Mouse (Mus musculus): ENCODE data around the gene Tmem205. TPM values are rescaled to one million over a fixed set of nuclear protein-coding genes. Genes with fewer than 3 reads are reported as not detected.
A peak's percentile ranks its signal among the peaks of the same experiment; 100 is the strongest.

The Tmem205 gene
- polyA plus RNA-seq, 1 experiment from 2014 or later = 42.3 TPM

DNA sequence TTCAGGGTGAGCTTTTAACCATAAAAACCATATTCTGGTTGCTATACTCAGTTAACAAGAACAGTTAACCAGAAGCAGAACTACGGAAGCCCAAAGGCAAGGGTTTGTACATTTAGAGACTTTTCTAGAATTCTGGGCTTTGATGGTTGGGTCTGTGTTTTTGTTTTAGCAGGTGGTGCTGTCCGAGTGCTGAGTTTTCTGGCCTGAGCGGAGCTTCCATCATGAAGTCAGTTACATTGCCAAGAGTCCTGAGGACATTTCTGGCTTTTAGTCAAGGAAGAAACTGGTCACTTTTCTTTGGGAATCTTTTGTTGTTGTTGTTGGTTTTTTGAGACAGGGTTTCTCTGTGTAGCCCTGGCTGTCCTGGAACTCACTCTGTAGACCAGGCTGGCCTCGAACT lies 23.3 kb downstream of the Tmem205 start:
- H3K27ac ChIP-seq = no peak overlapping the region
- ATAC-seq (ENCODE audit: low FRiP score, low read depth) = no peak
- no peaks in the 10 kb centered on the region for H3K36me3 ChIP-seq
- H3K9ac ChIP-seq = no peak overlapping the region
- 85% methylated on average over 4 of the region's 4 CpGs for WGBS
- H3K27me3 ChIP-seq (replicated peaks) = 0 out of 2 replicates have a peak, but pooled peaks cover 3% of the 10 kb centered on the region
- no peak overlapping the region for H3K4me3 ChIP-seq
- no peaks in the 10 kb centered on the region for H3K9me3 ChIP-seq
- H3K4me1 ChIP-seq = no peaks in the 10 kb centered on the region
- H3K4me2 ChIP-seq (replicated peaks) = no peak overlapping the region

GRCm38 (mm10) chr9:21901223-21901820 lies 26.0 kb downstream of the Tmem205 start:
- WGBS = 18% methylated on average over 10 of the region's 10 CpGs
- no peak overlapping the region for H3K27ac ChIP-seq

GRCm38 (mm10) chr9:21889229-21889628 lies 38.1 kb downstream of the Tmem205 start:
- H3K9ac ChIP-seq = no peak overlapping the region
- 65% methylated on average over 3 of the region's 3 CpGs for WGBS
- no peak overlapping the region for H3K27ac ChIP-seq
- H3K4me2 ChIP-seq (replicated peaks) = no peak overlapping the region
- no peak overlapping the region for H3K4me3 ChIP-seq
- no peaks in the 10 kb centered on the region for H3K36me3 ChIP-seq
- no peaks in the 10 kb centered on the region for H3K9me3 ChIP-seq
- H3K27me3 ChIP-seq (replicated peaks) = 0 out of 2 replicates have a peak, but pooled peaks cover 2% of the 10 kb centered on the region
- no peak for ATAC-seq (ENCODE audit: low FRiP score, low read depth)
- no peaks in the 10 kb centered on the region for H3K4me1 ChIP-seq

More at GRCm38 (mm10) chr9:21901223-21901820, 26.0 kb downstream of the Tmem205 start:
- Histone ChIP-seq H3K27me3 (replicated peaks) (peaks cover 6% of the 10 kb centered on the region; the same call in 1 of the 2 replicates), H3K9ac (no peak overlapping the region), H3K4me1 (no peaks in the 10 kb centered on the region), H3K9me3 (no peaks in the 10 kb centered on the region), H3K4me2 (replicated peaks) (peak overlapping the region; percentile 52), H3K36me3 (no peaks in the 10 kb centered on the region), H3K4me3 (peak overlapping the region; percentile 32)
- peak; percentile 82 for ATAC-seq (ENCODE audit: low FRiP score, low read depth)

GRCm38 (mm10) chr9:21876601-21877000 lies 50.8 kb downstream of the Tmem205 start:
- no peaks in the 10 kb centered on the region for H3K4me1 ChIP-seq
- no peak overlapping the region for H3K4me2 ChIP-seq (replicated peaks)
- no peaks in the 10 kb centered on the region for H3K36me3 ChIP-seq
- no peaks in the 10 kb centered on the region for H3K27me3 ChIP-seq (replicated peaks)
- H3K4me3 ChIP-seq = no peak overlapping the region
- no peak overlapping the region for H3K27ac ChIP-seq
- no peak overlapping the region for H3K9ac ChIP-seq
- 58% methylated on average over 3 of the region's 3 CpGs for WGBS
- no peaks in the 10 kb centered on the region for H3K9me3 ChIP-seq
- no peak for ATAC-seq (ENCODE audit: low FRiP score, low read depth)

DNA sequence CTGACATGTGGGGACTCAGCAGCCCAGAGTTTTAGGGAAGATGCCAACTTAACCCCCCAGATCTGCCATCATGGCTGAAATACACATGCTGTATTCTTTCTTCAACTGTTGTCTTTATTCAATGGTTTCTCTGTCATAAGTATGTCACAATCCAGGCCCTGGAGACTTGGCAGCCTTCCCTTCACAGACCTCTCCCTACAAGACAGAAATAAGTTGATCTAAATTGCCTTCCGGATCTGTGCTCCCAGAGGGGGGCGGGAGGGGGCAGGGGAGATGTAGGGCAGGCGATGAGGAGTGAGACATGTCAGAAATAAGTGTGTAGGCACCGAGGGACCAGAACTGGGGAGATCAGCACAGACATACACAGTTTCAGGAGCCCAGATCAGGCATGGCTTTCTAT lies 55.2 kb downstream of the Tmem205 start:
- Histone ChIP-seq H3K9me3 (no peaks in the 10 kb centered on the region), H3K4me2 (replicated peaks) (no peak overlapping the region), H3K36me3 (no peaks in the 10 kb centered on the region), H3K4me1 (no peaks in the 10 kb centered on the region), H3K27me3 (replicated peaks) (no peaks in the 10 kb centered on the region), H3K4me3 (no peak overlapping the region), H3K27ac (no peak overlapping the region), H3K9ac (no peak overlapping the region)
- no peak for ATAC-seq (ENCODE audit: low FRiP score, low read depth)
- WGBS = 62% methylated on average over 4 of the region's 4 CpGs

Other genes with a start within 250 kb of the Tmem205 start
- gene Ldlr, start 204.1 kb downstream of the Tmem205 start, polyA plus RNA-seq (2016; fragmentation: Nextera tagmentation; extraction: Ambion mirVana) = 30.4 and 33.2 TPM in 2 replicates
- 59.9 and 73.5 TPM in 2 replicates for gene Spc24, start 167.3 kb downstream of the Tmem205 start, polyA plus RNA-seq (2016; fragmentation: Nextera tagmentation; extraction: Ambion mirVana)
- gene Kank2, start 128.8 kb downstream of the Tmem205 start, polyA plus RNA-seq (2016; fragmentation: Nextera tagmentation; extraction: Ambion mirVana) = 7.2 and 8.5 TPM in 2 replicates
- 0.53 TPM in 1 of 2 replicates, not detected in the other for gene Angptl8, start 92.0 kb downstream of the Tmem205 start, polyA plus RNA-seq (2016; fragmentation: Nextera tagmentation; extraction: Ambion mirVana)
- gene Dock6, start 74.9 kb downstream of the Tmem205 start, polyA plus RNA-seq (2016; fragmentation: Nextera tagmentation; extraction: Ambion mirVana) = 26.2 and 26.9 TPM in 2 replicates
- 19.3 and 21.3 TPM in 2 replicates for gene Rab3d, start 9.4 kb downstream of the Tmem205 start, polyA plus RNA-seq (2016; fragmentation: Nextera tagmentation; extraction: Ambion mirVana)
- gene Ccdc159, start 85 bp downstream of the Tmem205 start, polyA plus RNA-seq (2016; fragmentation: Nextera tagmentation; extraction: Ambion mirVana) = 6.4 and 6.6 TPM in 2 replicates
- 53.3 and 56.2 TPM in 2 replicates for gene Plppr2, start 9.5 kb upstream of the Tmem205 start, polyA plus RNA-seq (2016; fragmentation: Nextera tagmentation; extraction: Ambion mirVana)
- 8.1 and 9.7 TPM in 2 replicates for gene Swsap1, start 28.2 kb upstream of the Tmem205 start, polyA plus RNA-seq (2016; fragmentation: Nextera tagmentation; extraction: Ambion mirVana)
- 3.5 and 4.0 TPM in 2 replicates for gene Epor, start 36.0 kb upstream of the Tmem205 start, polyA plus RNA-seq (2016; fragmentation: Nextera tagmentation; extraction: Ambion mirVana)
- gene Rgl3, start 61.9 kb upstream of the Tmem205 start, polyA plus RNA-seq (2016; fragmentation: Nextera tagmentation; extraction: Ambion mirVana) = 2.0 and 2.8 TPM in 2 replicates
- gene Ccdc151, start 75.1 kb upstream of the Tmem205 start, polyA plus RNA-seq (2016; fragmentation: Nextera tagmentation; extraction: Ambion mirVana) = 2.7 and 3.6 TPM in 2 replicates
- gene Prkcsh, start 75.2 kb upstream of the Tmem205 start, polyA plus RNA-seq (2016; fragmentation: Nextera tagmentation; extraction: Ambion mirVana) = 104 and 109 TPM in 2 replicates
- 73.5 and 77.9 TPM in 2 replicates for gene Elavl3, start 124.5 kb upstream of the Tmem205 start, polyA plus RNA-seq (2016; fragmentation: Nextera tagmentation; extraction: Ambion mirVana)
- not detected in 2 replicates for gene Gm49318, start 143.7 kb upstream of the Tmem205 start, polyA plus RNA-seq (2016; fragmentation: Nextera tagmentation; extraction: Ambion mirVana)
- gene Zfp653, start 143.8 kb upstream of the Tmem205 start, polyA plus RNA-seq (2016; fragmentation: Nextera tagmentation; extraction: Ambion mirVana) = 19.6 and 20.7 TPM in 2 replicates
- 46.7 and 47.3 TPM in 2 replicates for gene Ecsit, start 157.9 kb upstream of the Tmem205 start, polyA plus RNA-seq (2016; fragmentation: Nextera tagmentation; extraction: Ambion mirVana)
- 0.39 and 1.4 TPM in 2 replicates for gene Cnn1, start 171.7 kb upstream of the Tmem205 start, polyA plus RNA-seq (2016; fragmentation: Nextera tagmentation; extraction: Ambion mirVana)
- 171 and 172 TPM in 2 replicates for gene Elof1, start 189.6 kb upstream of the Tmem205 start, polyA plus RNA-seq (2016; fragmentation: Nextera tagmentation; extraction: Ambion mirVana)
- gene Acp5, start 208.2 kb upstream of the Tmem205 start, polyA plus RNA-seq (2016; fragmentation: Nextera tagmentation; extraction: Ambion mirVana) = 5.2 and 5.8 TPM in 2 replicates
- gene Pigyl, start 229.3 kb upstream of the Tmem205 start, polyA plus RNA-seq (2016; fragmentation: Nextera tagmentation; extraction: Ambion mirVana) = 63.2 and 68.4 TPM in 2 replicates